Mouse (Mus musculus) T-helper 17 cell (primary cell): ENCODE results near the gene Slc12a1.

Experiments
- in situ Hi-C, 2 experiments: fragments of 300-600 bp; cut with MboI, MseI; formaldehyde crosslinking; loops; 1 replicate in 1 of 2; 2 replicates in 1 of 2; pipeline ENCODE4 v1.15.1; 2025; ENCODE audit warnings: high pct_unique_total_duplicates in 2 of 2

The Slc12a1 gene

GRCm38 (mm10) chr2:125152388-125152787, at the start of gene Slc12a1:
Slc12a1 (plus strand) TSS chr2:125152505.
- in situ Hi-C loops, result no loop called here

GRCm38 (mm10) chr2:125104491-125104890, 47.8 kb upstream of the Slc12a1 start:
- in situ Hi-C loops, result loop anchor here in 1 of 2 experiments (25.0 kb wide), 1 partner anchor 1858 kb away; no protein-coding TSS in a partner anchor

- in situ Hi-C loops, result loop anchor here in 1 of 2 experiments (25.0 kb wide), 1 partner anchor 1856 kb away; no protein-coding TSS in a partner anchor
Measured at GRCm38 (mm10) chr2:125106536-125106935, 45.8 kb upstream of the Slc12a1 start.

GRCm38 (mm10) chr2:125119381-125120110, 32.8 kb upstream of the Slc12a1 start:
- in situ Hi-C loops, result loop anchor here (5.0 to 25.0 kb wide), 3 partner anchors 125 to 1843 kb away; partner anchors contain the start of gene Dut (in 2 of the 2)

GRCm38 (mm10) chr2:125122288-125122623, 30.0 kb upstream of the Slc12a1 start:
- in situ Hi-C loops, result loop anchor here (5.0 to 25.0 kb wide), 3 partner anchors 123 to 1840 kb away; partner anchors contain the start of gene Dut (in 2 of the 2)

- in situ Hi-C loops, result loop anchor here (5.0 to 25.0 kb wide), 3 partner anchors 122 to 1839 kb away; partner anchors contain the start of gene Dut (in 2 of the 2)
Measured at GRCm38 (mm10) chr2:125122624-125123476, 29.5 kb upstream of the Slc12a1 start.

GRCm38 (mm10) chr2:125123477-125123852, 28.8 kb upstream of the Slc12a1 start, which contains the start of gene Myef2:
Myef2 (minus strand) TSS chr2:125123661.
- in situ Hi-C loops, result loop anchor here (5.0 to 25.0 kb wide), 3 partner anchors 121 to 1839 kb away; partner anchors contain the start of gene Dut (in 2 of the 2)

- in situ Hi-C loops, result loop anchor here in 1 of 2 experiments (10.0 kb wide), 1 partner anchor 119 kb away; the partner anchor contains the start of gene Dut
Measured at GRCm38 (mm10) chr2:125125824-125126223, 26.5 kb upstream of the Slc12a1 start.

GRCm38 (mm10) chr2:125126792-125127191, 25.5 kb upstream of the Slc12a1 start:
- in situ Hi-C loops, result loop anchor here in 1 of 2 experiments (10.0 kb wide), 1 partner anchor 118 kb away; the partner anchor contains the start of gene Dut

- in situ Hi-C loops, result no loop called here
Measured at GRCm38 (mm10) chr2:125134113-125134512, 18.2 kb upstream of the Slc12a1 start.

- in situ Hi-C loops, result no loop called here
Measured at GRCm38 (mm10) chr2:125135903-125136811, 16.1 kb upstream of the Slc12a1 start, which contains the start of gene Ctxn2. Ctxn2 (plus strand) TSS chr2:125136692.

- in situ Hi-C loops, result no loop called here
Measured at GRCm38 (mm10) chr2:125136846-125137245, 15.5 kb upstream of the Slc12a1 start.

- in situ Hi-C loops, result no loop called here
Measured at GRCm38 (mm10) chr2:125142336-125142735, 10.0 kb upstream of the Slc12a1 start.

- in situ Hi-C loops, result no loop called here
Measured at GRCm38 (mm10) chr2:125154294-125154693, 2.0 kb downstream of the Slc12a1 start.

GRCm38 (mm10) chr2:125155504-125155903, 3.2 kb downstream of the Slc12a1 start:
- in situ Hi-C loops, result no loop called here

GRCm38 (mm10) chr2:125162012-125162470, 9.7 kb downstream of the Slc12a1 start:
- in situ Hi-C loops, result loop anchor here in 1 of 2 experiments (10.0 kb wide), 1 partner anchor 1177 kb away; no protein-coding TSS in a partner anchor

- in situ Hi-C loops, result loop anchor here (5.0 to 25.0 kb wide), 3 partner anchors 121 to 1516 kb away; no protein-coding TSS in a partner anchor
Measured at GRCm38 (mm10) chr2:125178225-125178798, 26.0 kb downstream of the Slc12a1 start.

GRCm38 (mm10) chr2:125187904-125188303, 35.6 kb downstream of the Slc12a1 start:
- in situ Hi-C loops, result loop anchor here in 1 of 2 experiments (10.0 to 25.0 kb wide), 3 partner anchors 1076 to 1883 kb away; no protein-coding TSS in a partner anchor

GRCm38 (mm10) chr2:125189197-125189596, 36.9 kb downstream of the Slc12a1 start:
- in situ Hi-C loops, result loop anchor here in 1 of 2 experiments (10.0 to 25.0 kb wide), 3 partner anchors 1077 to 1884 kb away; no protein-coding TSS in a partner anchor
